Mouse (Mus musculus): ENCODE measurements around the gene Gm49393.
A peak's percentile ranks its signal among the peaks of the same experiment; 100 is the strongest.
"Not testable (repeated sequence)": the region's sequence is repeated elsewhere in the genome, so short reads cannot be mapped to it uniquely, and the experiment has no call there.

Gm49393 gene

GRCm38 (mm10) chr13:60935490-60935889, at the start of gene Gm49393:
TSS of gene Gm49393 (minus strand) at chr13:60935590.
- DNase-seq (ENCODE audit: low read depth, low spot score): not testable (repeated sequence)

- DNase-seq (ENCODE audit: low read depth, low spot score): peak; percentile 16
These were observed 36.9 kb upstream of the Gm49393 start for GRCm38 (mm10) chr13:60972319-60972718.

GRCm38 (mm10) chr13:60963985-60964384, 28.6 kb upstream of the Gm49393 start:
- DNase-seq (ENCODE audit: low read depth, low spot score): not testable (repeated sequence)

- DNase-seq (ENCODE audit: low read depth, low spot score): no peak
These were observed 26.3 kb upstream of the Gm49393 start for GRCm38 (mm10) chr13:60961706-60962105.

GRCm38 (mm10) chr13:60941884-60942283, 6.5 kb upstream of the Gm49393 start, which contains the start of gene Tpbpa:
TSS of gene Tpbpa (minus strand) at chr13:60941984.
- DNase-seq (ENCODE audit: low read depth, low spot score): not testable (repeated sequence)

GRCm38 (mm10) chr13:60936500-60936901, 1.1 kb upstream of the Gm49393 start, which contains the start of the genes Gm49391 and Ctla2a:
TSS of gene Gm49391 (minus strand) at chr13:60936571.
TSS of gene Ctla2a (minus strand) at chr13:60936625.
- no peak for DNase-seq (ENCODE audit: low read depth, low spot score)

- not testable (repeated sequence) for DNase-seq (ENCODE audit: low read depth, low spot score)
These were observed 30.6 kb downstream of the Gm49393 start, which contains the start of gene Tpbpb for GRCm38 (mm10) chr13:60904780-60905179. TSS of gene Tpbpb (minus strand) at chr13:60904880.

- DNase-seq (ENCODE audit: low read depth, low spot score): no peak
These were observed 38.1 kb downstream of the Gm49393 start, which contains the start of gene Ctla2b for GRCm38 (mm10) chr13:60897328-60897727. TSS of gene Ctla2b (minus strand) at chr13:60897447.

GRCm38 (mm10) chr13:60896794-60897193, 38.6 kb downstream of the Gm49393 start, which contains the start of gene Gm49392:
TSS of gene Gm49392 (minus strand) at chr13:60896894.
- DNase-seq (ENCODE audit: low read depth, low spot score): not testable (repeated sequence)

GRCm38 (mm10) chr13:60895406-60896160, 39.8 kb downstream of the Gm49393 start:
- no peak for DNase-seq (ENCODE audit: low read depth, low spot score)

- no peak for DNase-seq (ENCODE audit: low read depth, low spot score)
These were observed 43.1 kb downstream of the Gm49393 start for GRCm38 (mm10) chr13:60892301-60892700.

- DNase-seq (ENCODE audit: low read depth, low spot score): no peak
These were observed 71.1 kb downstream of the Gm49393 start, which contains the start of gene 4930486L24Rik for GRCm38 (mm10) chr13:60864281-60864680. TSS of gene 4930486L24Rik (minus strand) at chr13:60864475.

GRCm38 (mm10) chr13:60848241-60849120, 86.9 kb downstream of the Gm49393 start:
- no peak for DNase-seq (ENCODE audit: low read depth, low spot score)

- no peak for DNase-seq (ENCODE audit: low read depth, low spot score)
These were observed 92.2 kb downstream of the Gm49393 start for GRCm38 (mm10) chr13:60843153-60843552.

- DNase-seq (ENCODE audit: low read depth, low spot score): no peak
These were observed 92.7 kb downstream of the Gm49393 start for GRCm38 (mm10) chr13:60842703-60843102.

GRCm38 (mm10) chr13:60839353-60839902, 96.0 kb downstream of the Gm49393 start:
- DNase-seq (ENCODE audit: low read depth, low spot score): no peak

- DNase-seq (ENCODE audit: low read depth, low spot score): peak; percentile 8
These were observed 109.3 kb downstream of the Gm49393 start for GRCm38 (mm10) chr13:60826052-60826451.

- no peak for DNase-seq (ENCODE audit: low read depth, low spot score)
These were observed 114.8 kb downstream of the Gm49393 start for GRCm38 (mm10) chr13:60820486-60821175.

GRCm38 (mm10) chr13:60819469-60819868, 115.9 kb downstream of the Gm49393 start:
- peak; percentile 42 for DNase-seq (ENCODE audit: low read depth, low spot score)

- no peak for DNase-seq (ENCODE audit: low read depth, low spot score)
These were observed 121.7 kb downstream of the Gm49393 start for GRCm38 (mm10) chr13:60813722-60814121.

- no peak for DNase-seq (ENCODE audit: low read depth, low spot score)
These were observed 122.6 kb downstream of the Gm49393 start for GRCm38 (mm10) chr13:60812768-60813167.
